Mouse (Mus musculus): ENCODE measurements around the gene Smarca4. TPM values are rescaled to one million over a fixed set of nuclear protein-coding genes. Genes with fewer than 3 reads are reported as not detected.

Gene Smarca4
- polyA plus RNA-seq, 1 experiment from 2014 or later = 27.2 TPM

GRCm38 (mm10) chr9:21701091-21701490 is 85.1 kb downstream of the Smarca4 start:
- Histone ChIP-seq H3K36me3 (ENCODE audit: control insufficient read depth, insufficient read depth, low read length) (peaks cover 43% of the 10 kb centered on the region), H3K9me3 (ENCODE audit: control insufficient read depth, low read length) (no peaks in the 10 kb centered on the region), H3K4me3 (ENCODE audit: low read depth, low read length) (no peak overlapping the region), H3K4me2 (replicated peaks; ENCODE audit: low read depth) (no peak overlapping the region), H3K27me3 (ENCODE audit: control insufficient read depth, insufficient read depth, low read length) (no peaks in the 10 kb centered on the region), H3K9ac (ENCODE audit: low read length) (no peak overlapping the region), H3K27ac (replicated peaks) (no peak overlapping the region), H3K4me1 (replicated peaks; ENCODE audit: control insufficient read depth, insufficient read depth) (no peaks in the 10 kb centered on the region)
- no peak for ATAC-seq (ENCODE audit: low FRiP score, low TSS enrichment)
- TF ChIP-seq EP300 (optimal IDR thresholded peaks at IDR 0.05) (no peak), CTCF (IDR thresholded peaks at IDR 0.05; ENCODE audit: low read depth) (no peak)
- WGBS = 93% methylated on average over 14 of the region's 14 CpGs
- DNase-seq (ENCODE audit: low spot score) = no peak

GRCm38 (mm10) chr9:21703494-21703893 is 87.5 kb downstream of the Smarca4 start:
- Histone ChIP-seq H3K36me3 (ENCODE audit: control insufficient read depth, insufficient read depth, low read length) (peaks cover 51% of the 10 kb centered on the region), H3K9ac (ENCODE audit: low read length) (no peak overlapping the region), H3K27me3 (ENCODE audit: control insufficient read depth, insufficient read depth, low read length) (no peaks in the 10 kb centered on the region), H3K4me3 (ENCODE audit: low read depth, low read length) (no peak overlapping the region), H3K9me3 (ENCODE audit: control insufficient read depth, low read length) (no peaks in the 10 kb centered on the region), H3K27ac (replicated peaks) (no peak overlapping the region), H3K4me2 (replicated peaks; ENCODE audit: low read depth) (no peak overlapping the region), H3K4me1 (replicated peaks; ENCODE audit: control insufficient read depth, insufficient read depth) (no peaks in the 10 kb centered on the region)
- no peak for TF ChIP-seq CTCF (IDR thresholded peaks at IDR 0.05; ENCODE audit: low read depth)
- no peak for TF ChIP-seq EP300 (optimal IDR thresholded peaks at IDR 0.05)
- 93% methylated on average over 7 of the region's 7 CpGs for WGBS
- DNase-seq (ENCODE audit: low spot score) (no peak), ATAC-seq (ENCODE audit: low FRiP score, low TSS enrichment) (no peak)

- no peak for TF ChIP-seq EP300 (optimal IDR thresholded peaks at IDR 0.05)
- TF ChIP-seq CTCF (IDR thresholded peaks at IDR 0.05; ENCODE audit: low read depth) = no peak
- 75% methylated on average over 4 of the region's 4 CpGs for WGBS
- Histone ChIP-seq H3K27ac (replicated peaks) (no peak overlapping the region), H3K4me3 (ENCODE audit: low read depth, low read length) (no peak overlapping the region), H3K36me3 (ENCODE audit: control insufficient read depth, insufficient read depth, low read length) (peaks cover 35% of the 10 kb centered on the region), H3K4me1 (replicated peaks; ENCODE audit: control insufficient read depth, insufficient read depth) (no peaks in the 10 kb centered on the region), H3K4me2 (replicated peaks; ENCODE audit: low read depth) (no peak overlapping the region), H3K9me3 (ENCODE audit: control insufficient read depth, low read length) (no peaks in the 10 kb centered on the region), H3K9ac (ENCODE audit: low read length) (no peak overlapping the region), H3K27me3 (ENCODE audit: control insufficient read depth, insufficient read depth, low read length) (no peaks in the 10 kb centered on the region)
- no peak for DNase-seq (ENCODE audit: low spot score)
- no peak for ATAC-seq (ENCODE audit: low FRiP score, low TSS enrichment)
These were observed 90.1 kb downstream of the Smarca4 start for GRCm38 (mm10) chr9:21706085-21706484.

GRCm38 (mm10) chr9:21706586-21707265 is 90.8 kb downstream of the Smarca4 start:
- TF ChIP-seq CTCF (IDR thresholded peaks at IDR 0.05; ENCODE audit: low read depth) (no peak), EP300 (optimal IDR thresholded peaks at IDR 0.05) (no peak)
- DNase-seq (ENCODE audit: low spot score) = no peak
- Histone ChIP-seq H3K4me1 (replicated peaks; ENCODE audit: control insufficient read depth, insufficient read depth) (no peaks in the 10 kb centered on the region), H3K27me3 (ENCODE audit: control insufficient read depth, insufficient read depth, low read length) (no peaks in the 10 kb centered on the region), H3K27ac (replicated peaks) (no peak overlapping the region), H3K36me3 (ENCODE audit: control insufficient read depth, insufficient read depth, low read length) (peaks cover 29% of the 10 kb centered on the region), H3K4me3 (ENCODE audit: low read depth, low read length) (no peak overlapping the region), H3K4me2 (replicated peaks; ENCODE audit: low read depth) (no peak overlapping the region), H3K9ac (ENCODE audit: low read length) (no peak overlapping the region), H3K9me3 (ENCODE audit: control insufficient read depth, low read length) (no peaks in the 10 kb centered on the region)
- ATAC-seq (ENCODE audit: low FRiP score, low TSS enrichment) = peak; percentile 57; the same call in 1 of the 2 replicates
- WGBS = 83% methylated on average over 8 of the region's 8 CpGs

GRCm38 (mm10) chr9:21709340-21709739 is 93.4 kb downstream of the Smarca4 start:
- Histone ChIP-seq H3K4me3 (ENCODE audit: low read depth, low read length) (no peak overlapping the region), H3K27me3 (ENCODE audit: control insufficient read depth, insufficient read depth, low read length) (no peaks in the 10 kb centered on the region), H3K9me3 (ENCODE audit: control insufficient read depth, low read length) (no peaks in the 10 kb centered on the region), H3K4me1 (replicated peaks; ENCODE audit: control insufficient read depth, insufficient read depth) (no peaks in the 10 kb centered on the region), H3K9ac (ENCODE audit: low read length) (no peak overlapping the region), H3K27ac (replicated peaks) (no peak overlapping the region), H3K36me3 (ENCODE audit: control insufficient read depth, insufficient read depth, low read length) (peaks cover 12% of the 10 kb centered on the region; the same call in 1 of the 2 replicates), H3K4me2 (replicated peaks; ENCODE audit: low read depth) (no peak overlapping the region)
- WGBS = 82% methylated on average over 3 of the region's 3 CpGs
- ATAC-seq (ENCODE audit: low FRiP score, low TSS enrichment) (no peak), DNase-seq (ENCODE audit: low spot score) (no peak)
- TF ChIP-seq EP300 (optimal IDR thresholded peaks at IDR 0.05) = no peak
- no peak for TF ChIP-seq CTCF (IDR thresholded peaks at IDR 0.05; ENCODE audit: low read depth)

GRCm38 (mm10) chr9:21715298-21715697 is 99.3 kb downstream of the Smarca4 start:
- H3K4me2 ChIP-seq (replicated peaks; ENCODE audit: low read depth) = no peak overlapping the region
- no peak overlapping the region for H3K4me3 ChIP-seq (ENCODE audit: low read depth, low read length)
- ATAC-seq (ENCODE audit: low FRiP score, low TSS enrichment) = peak; percentile 96
- no peak overlapping the region for H3K9ac ChIP-seq (ENCODE audit: low read length)
- H3K4me1 ChIP-seq (replicated peaks; ENCODE audit: control insufficient read depth, insufficient read depth) = no peaks in the 10 kb centered on the region
- no peaks in the 10 kb centered on the region for H3K9me3 ChIP-seq (ENCODE audit: control insufficient read depth, low read length)
- peak overlapping the region; percentile 56 for H3K27ac ChIP-seq (replicated peaks)
- TF ChIP-seq CTCF (IDR thresholded peaks at IDR 0.05; ENCODE audit: low read depth) (no peak), EP300 (optimal IDR thresholded peaks at IDR 0.05) (no peak)
- H3K27me3 ChIP-seq (ENCODE audit: control insufficient read depth, insufficient read depth, low read length) = no peaks in the 10 kb centered on the region
- peak; percentile 80 for DNase-seq (ENCODE audit: low spot score)
- WGBS = 30% methylated on average over 4 of the region's 4 CpGs
- no peaks in the 10 kb centered on the region for H3K36me3 ChIP-seq (ENCODE audit: control insufficient read depth, insufficient read depth, low read length)

Data from stomach, postnatal 0 days (tissue).